Mouse (Mus musculus): Measurements from ENCODE around the gene 1700001K19Rik.
"Not testable (repeated sequence)": the region's sequence is repeated elsewhere in the genome, so short reads cannot be mapped to it uniquely, and the experiment has no call there.

DNA sequence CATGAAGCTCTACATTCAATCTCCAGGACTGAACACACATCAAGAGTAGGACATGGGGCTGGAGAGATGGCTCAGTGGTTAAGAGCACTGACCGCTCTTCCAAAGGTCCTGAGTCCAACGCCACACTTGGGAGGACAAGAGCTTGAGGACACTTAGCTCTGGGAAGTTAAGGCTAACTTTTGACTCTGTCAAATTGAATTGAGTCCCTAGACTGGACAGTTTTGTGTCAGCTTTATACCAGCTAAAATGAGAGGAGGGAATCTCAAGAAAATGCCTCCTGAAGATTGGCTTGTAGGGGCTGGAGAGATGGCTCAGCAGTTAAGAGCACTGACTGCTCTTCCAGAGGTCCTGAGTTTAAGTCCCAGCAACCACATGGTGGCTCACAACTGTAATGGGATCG is 6.5 kb upstream of the 1700001K19Rik start:
- not testable (repeated sequence) for TF ChIP-seq CTCF (IDR thresholded peaks at IDR 0.05); POLR2A (IDR thresholded peaks at IDR 0.05; ENCODE audit: insufficient read depth, low read depth, low read length)

Measured in heart, adult 2 months (tissue).